Mouse (Mus musculus) limb, embryonic 12.5 days (tissue): Measurements from ENCODE around the gene Kpna1. TPM values are rescaled to one million over a fixed set of nuclear protein-coding genes. Genes with fewer than 3 reads are reported as not detected.
"Not testable (repeated sequence)": the region's sequence is repeated elsewhere in the genome, so short reads cannot be mapped to it uniquely, and the experiment has no call there.

ENCODE experiments used
- ATAC-seq: fragments of 200-750 bp; cut with Nextera tagmentation; 2 replicates; pipeline ENCODE4 v1.8.0; 2017; ENCODE audit warnings: low read depth, moderate TSS enrichment; ENCODE audit not compliant: insufficient number of reproducible peaks, insufficient read depth, low FRiP score, low TSS enrichment
- H3K27ac ChIP-seq: fragments of 300-500 bp; sonication (generic); 2 replicates; pipeline ENCODE4 v1.5.1; 2016; ENCODE audit warnings: mild to moderate bottlenecking, moderate library complexity
- H3K27me3 ChIP-seq: fragments of 300-500 bp; sonication (generic); 2 replicates; pipeline ENCODE4 v1.6.1; 2016; ENCODE audit warnings: mild to moderate bottlenecking, moderate library complexity
- H3K36me3 ChIP-seq: fragments of 300-500 bp; sonication (generic); 2 replicates; pipeline ENCODE4 v1.6.1; 2016; ENCODE audit warnings: mild to moderate bottlenecking, moderate library complexity
- H3K4me1 ChIP-seq: fragments of 300-500 bp; sonication (generic); replicated peaks from 2 replicates; pipeline ENCODE4 v1.6.1; 2016
- H3K4me2 ChIP-seq: fragments of 300-500 bp; sonication (generic); 2 replicates; pipeline ENCODE4 v1.6.1; 2016; ENCODE audit warnings: mild to moderate bottlenecking, moderate library complexity
- H3K4me3 ChIP-seq: fragments of 300-500 bp; sonication (generic); replicated peaks from 2 replicates; pipeline ENCODE4 v1.5.1; 2016; ENCODE audit warnings: mild to moderate bottlenecking
- H3K9ac ChIP-seq: fragments of 300-500 bp; sonication (generic); replicated peaks from 2 replicates; pipeline ENCODE4 v1.6.1; 2016; ENCODE audit warnings: mild to moderate bottlenecking, moderate library complexity
- H3K9me3 ChIP-seq: fragments of 300-500 bp; sonication (generic); 2 replicates; pipeline ENCODE4 v1.6.1; 2016; ENCODE audit warnings: mild to moderate bottlenecking, moderate library complexity
- WGBS: fragments of 180-500 bp; shearing (Covaris S2); methylation state at CpG from one replicate; pipeline ENCODE4 v1.1.7; 2016; 5-methylcytosine and 5-hydroxymethylcytosine counted together
- polyA plus RNA-seq: library from polyadenylated mRNA; unstranded; fragments of >200 nt; fragmentation: Nextera tagmentation; extraction: Ambion mirVana; gene quantifications from 2 replicates; pipeline ENCODE4 v1.2.1, GENCODE M21; 2016

Gene Kpna1
- polyA plus RNA-seq, 1 experiment from 2014 or later: 48.4 TPM

- ATAC-seq: no peak
- Histone ChIP-seq H3K36me3 (peaks cover 86% of the 10 kb centered on the region), H3K9ac (no peak overlapping the region), H3K27ac (no peak overlapping the region), H3K27me3 (no peaks in the 10 kb centered on the region), H3K4me2 (no peak overlapping the region), H3K9me3 (no peaks in the 10 kb centered on the region), H3K4me1 (no peaks in the 10 kb centered on the region), H3K4me3 (no peak overlapping the region)
- WGBS: 93% methylated on average over 6 of the region's 6 CpGs
Observed at GRCm38 (mm10) chr16:36051491-36051890, 72.9 kb downstream of the Kpna1 start.

GRCm38 (mm10) chr16:36053524-36054275, 75.2 kb downstream of the Kpna1 start:
- Histone ChIP-seq H3K36me3 (peaks cover 68% of the 10 kb centered on the region), H3K4me2 (no peak overlapping the region), H3K9ac (no peak overlapping the region), H3K4me1 (no peaks in the 10 kb centered on the region), H3K4me3 (no peak overlapping the region), H3K9me3 (no peaks in the 10 kb centered on the region), H3K27me3 (no peaks in the 10 kb centered on the region), H3K27ac (no peak overlapping the region)
- 78% methylated on average over 6 of the region's 6 CpGs for WGBS
- ATAC-seq: no peak

- H3K4me3 ChIP-seq: no peak overlapping the region
- H3K4me1 ChIP-seq: no peaks in the 10 kb centered on the region
- H3K9ac ChIP-seq: no peak overlapping the region
- no peaks in the 10 kb centered on the region for H3K27me3 ChIP-seq
- H3K27ac ChIP-seq: no peak overlapping the region
- ATAC-seq: no peak
- peaks cover 55% of the 10 kb centered on the region for H3K36me3 ChIP-seq
- no peaks in the 10 kb centered on the region for H3K9me3 ChIP-seq
- no peak overlapping the region for H3K4me2 ChIP-seq
- 94% methylated on average over 8 of the region's 8 CpGs for WGBS
Observed at GRCm38 (mm10) chr16:36054920-36055319, 76.4 kb downstream of the Kpna1 start.

GRCm38 (mm10) chr16:36056416-36056815, 77.9 kb downstream of the Kpna1 start:
- WGBS: 88% methylated on average over 11 of the region's 11 CpGs
- ATAC-seq: no peak
- no peaks in the 10 kb centered on the region for H3K27me3 ChIP-seq
- H3K9ac ChIP-seq: no peak overlapping the region
- H3K4me3 ChIP-seq: no peak overlapping the region
- H3K4me1 ChIP-seq: no peaks in the 10 kb centered on the region
- peaks cover 47% of the 10 kb centered on the region for H3K36me3 ChIP-seq
- H3K4me2 ChIP-seq: no peak overlapping the region
- H3K9me3 ChIP-seq: no peaks in the 10 kb centered on the region
- no peak overlapping the region for H3K27ac ChIP-seq

- Histone ChIP-seq H3K27me3 (no peaks in the 10 kb centered on the region), H3K4me1 (no peaks in the 10 kb centered on the region), H3K9me3 (no peaks in the 10 kb centered on the region), H3K27ac (no peak overlapping the region), H3K9ac (no peak overlapping the region), H3K4me3 (no peak overlapping the region), H3K36me3 (peaks cover 34% of the 10 kb centered on the region), H3K4me2 (no peak overlapping the region)
- ATAC-seq: no peak
- WGBS: 87% methylated on average over 8 of the region's 8 CpGs
Observed at GRCm38 (mm10) chr16:36057933-36058475, 79.5 kb downstream of the Kpna1 start.

- H3K27ac ChIP-seq, H3K4me3 ChIP-seq, H3K4me2 ChIP-seq, H3K9ac ChIP-seq, H3K9me3 ChIP-seq, H3K27me3 ChIP-seq, H3K4me1 ChIP-seq, ATAC-seq: not testable (repeated sequence)
- H3K36me3 ChIP-seq: peaks cover 15% of the 10 kb centered on the region; the same call in 1 of the 2 replicates
- WGBS: 82% methylated on average over 1 of the region's 1 CpGs
Observed at GRCm38 (mm10) chr16:36062534-36062933, 84.0 kb downstream of the Kpna1 start.

GRCm38 (mm10) chr16:36063315-36063714, 84.8 kb downstream of the Kpna1 start:
- WGBS: 70% methylated on average over 2 of the region's 2 CpGs
- Histone ChIP-seq H3K4me3 (no peak overlapping the region), H3K4me2 (no peak overlapping the region), H3K9ac (no peak overlapping the region), H3K4me1 (peaks cover 16% of the 10 kb centered on the region), H3K9me3 (no peaks in the 10 kb centered on the region), H3K27ac (no peak overlapping the region), H3K36me3 (peaks cover 15% of the 10 kb centered on the region; the same call in 1 of the 2 replicates), H3K27me3 (no peaks in the 10 kb centered on the region)
- ATAC-seq: no peak

- H3K27me3 ChIP-seq: no peaks in the 10 kb centered on the region
- 83% methylated on average over 5 of the region's 5 CpGs for WGBS
- ATAC-seq: no peak
- H3K27ac ChIP-seq: no peak overlapping the region
- peaks cover 15% of the 10 kb centered on the region; the same call in 1 of the 2 replicates for H3K36me3 ChIP-seq
- H3K4me2 ChIP-seq: no peak overlapping the region
- no peak overlapping the region for H3K4me3 ChIP-seq
- no peak overlapping the region for H3K9ac ChIP-seq
- H3K4me1 ChIP-seq: peaks cover 30% of the 10 kb centered on the region
- H3K9me3 ChIP-seq: no peaks in the 10 kb centered on the region
Observed at GRCm38 (mm10) chr16:36064904-36065303, 86.4 kb downstream of the Kpna1 start.

- Histone ChIP-seq H3K4me2 (no peak overlapping the region), H3K4me3 (no peak overlapping the region), H3K9me3 (no peaks in the 10 kb centered on the region), H3K4me1 (peaks cover 35% of the 10 kb centered on the region), H3K36me3 (0 out of 2 replicates have a peak, but pooled peaks cover 8% of the 10 kb centered on the region), H3K27me3 (no peaks in the 10 kb centered on the region), H3K9ac (no peak overlapping the region), H3K27ac (no peak overlapping the region)
- WGBS: 65% methylated on average over 2 of the region's 2 CpGs
- no peak for ATAC-seq
Observed at GRCm38 (mm10) chr16:36067694-36068093, 89.1 kb downstream of the Kpna1 start.

- no peak for ATAC-seq
- H3K9ac ChIP-seq: no peak overlapping the region
- H3K4me1 ChIP-seq: peaks cover 35% of the 10 kb centered on the region
- no peak overlapping the region for H3K4me3 ChIP-seq
- 0 out of 2 replicates have a peak, but pooled peaks cover 8% of the 10 kb centered on the region for H3K36me3 ChIP-seq
- no peak overlapping the region for H3K27ac ChIP-seq
- H3K4me2 ChIP-seq: no peak overlapping the region
- no peaks in the 10 kb centered on the region for H3K9me3 ChIP-seq
- 72% methylated on average over 3 of the region's 3 CpGs for WGBS
- no peaks in the 10 kb centered on the region for H3K27me3 ChIP-seq
Observed at GRCm38 (mm10) chr16:36068356-36068755, 89.8 kb downstream of the Kpna1 start.

- ATAC-seq: no peak
Observed at GRCm38 (mm10) chr16:36069819-36070575, 91.4 kb downstream of the Kpna1 start.

More at GRCm38 (mm10) chr16:36069819-36070575, 91.4 kb downstream of the Kpna1 start:
- WGBS: 32% methylated on average over 9 of the region's 9 CpGs
- Histone ChIP-seq H3K4me1 (peaks cover 33% of the 10 kb centered on the region), H3K27me3 (no peaks in the 10 kb centered on the region), H3K4me3 (peak overlapping the region; percentile 76), H3K27ac (no peak overlapping the region), H3K9me3 (no peaks in the 10 kb centered on the region), H3K36me3 (0 out of 2 replicates have a peak, but pooled peaks cover 8% of the 10 kb centered on the region), H3K4me2 (peak overlapping the region; percentile 54), H3K9ac (peak overlapping the region; percentile 86)
